Mouse (Mus musculus): ENCODE data around the gene Daam1. TPM values are rescaled to one million over a fixed set of nuclear protein-coding genes. Genes with fewer than 3 reads are reported as not detected.
A peak's percentile ranks its signal among the peaks of the same experiment; 100 is the strongest.
"Not testable (repeated sequence)": the region's sequence is repeated elsewhere in the genome, so short reads cannot be mapped to it uniquely, and the experiment has no call there.

Daam1 gene
- total RNA-seq, 2 experiments from 2014 or later: 77.3 to 83.6 TPM

GRCm38 (mm10) chr12:71832225-71832624, 1.3 kb downstream of the Daam1 start:
- DNase-seq (ENCODE audit: low spot score in 2 of 2): peak; percentile 42 to 79

- DNase-seq (ENCODE audit: low spot score in 2 of 2): no peak
These were observed 3.2 kb downstream of the Daam1 start for GRCm38 (mm10) chr12:71834041-71834440.

- DNase-seq (ENCODE audit: low spot score in 2 of 2): no peak
These were observed 5.2 kb downstream of the Daam1 start for GRCm38 (mm10) chr12:71835966-71836668.

GRCm38 (mm10) chr12:71836776-71837175, 5.9 kb downstream of the Daam1 start:
- DNase-seq (ENCODE audit: low spot score in 2 of 2): no peak

GRCm38 (mm10) chr12:71837576-71837975, 6.7 kb downstream of the Daam1 start:
- no peak for DNase-seq (ENCODE audit: low spot score in 2 of 2)

- DNase-seq (ENCODE audit: low spot score in 2 of 2): no peak
These were observed 7.4 kb downstream of the Daam1 start for GRCm38 (mm10) chr12:71838230-71838629.

- DNase-seq (ENCODE audit: low spot score in 2 of 2): no peak
These were observed 8.8 kb downstream of the Daam1 start for GRCm38 (mm10) chr12:71839653-71840052.

- DNase-seq (ENCODE audit: low spot score in 2 of 2): peak in 1 of 2 experiments; percentile 49
These were observed 9.7 kb downstream of the Daam1 start for GRCm38 (mm10) chr12:71840430-71841186.

GRCm38 (mm10) chr12:71842006-71842405, 11.1 kb downstream of the Daam1 start:
- DNase-seq (ENCODE audit: low spot score in 2 of 2): no peak

- DNase-seq (ENCODE audit: low spot score in 2 of 2): no peak
These were observed 11.7 kb downstream of the Daam1 start for GRCm38 (mm10) chr12:71842588-71842987.

GRCm38 (mm10) chr12:71845486-71845885, 14.6 kb downstream of the Daam1 start:
- no peak for DNase-seq (ENCODE audit: low spot score in 2 of 2)

- DNase-seq (ENCODE audit: low spot score in 2 of 2): not testable (repeated sequence)
These were observed 15.5 kb downstream of the Daam1 start for GRCm38 (mm10) chr12:71846416-71846815.

GRCm38 (mm10) chr12:71847024-71847423, 16.1 kb downstream of the Daam1 start:
- not testable (repeated sequence) for DNase-seq (ENCODE audit: low spot score in 2 of 2)

GRCm38 (mm10) chr12:71847617-71848016, 16.7 kb downstream of the Daam1 start:
- DNase-seq (ENCODE audit: low spot score in 2 of 2): no peak

- DNase-seq (ENCODE audit: low spot score in 2 of 2): no peak
These were observed 17.3 kb downstream of the Daam1 start for GRCm38 (mm10) chr12:71848037-71848776.

- no peak for DNase-seq (ENCODE audit: low spot score in 2 of 2)
These were observed 18.2 kb downstream of the Daam1 start for GRCm38 (mm10) chr12:71849051-71849450.

- no peak for DNase-seq (ENCODE audit: low spot score in 2 of 2)
These were observed 19.3 kb downstream of the Daam1 start for GRCm38 (mm10) chr12:71850135-71850534.

- DNase-seq (ENCODE audit: low spot score in 2 of 2): no peak
These were observed 21.8 kb downstream of the Daam1 start for GRCm38 (mm10) chr12:71852678-71853077.

- DNase-seq (ENCODE audit: low spot score in 2 of 2): no peak
These were observed 22.8 kb downstream of the Daam1 start for GRCm38 (mm10) chr12:71853694-71854093.

GRCm38 (mm10) chr12:71854191-71854590, 23.3 kb downstream of the Daam1 start:
- no peak for DNase-seq (ENCODE audit: low spot score in 2 of 2)

GRCm38 (mm10) chr12:71855730-71856479, 25.0 kb downstream of the Daam1 start:
- DNase-seq (ENCODE audit: low spot score in 2 of 2): peak; percentile 35 to 58
